Mouse (Mus musculus): ENCODE data around the gene Dip2a.

Dip2a gene

DNA sequence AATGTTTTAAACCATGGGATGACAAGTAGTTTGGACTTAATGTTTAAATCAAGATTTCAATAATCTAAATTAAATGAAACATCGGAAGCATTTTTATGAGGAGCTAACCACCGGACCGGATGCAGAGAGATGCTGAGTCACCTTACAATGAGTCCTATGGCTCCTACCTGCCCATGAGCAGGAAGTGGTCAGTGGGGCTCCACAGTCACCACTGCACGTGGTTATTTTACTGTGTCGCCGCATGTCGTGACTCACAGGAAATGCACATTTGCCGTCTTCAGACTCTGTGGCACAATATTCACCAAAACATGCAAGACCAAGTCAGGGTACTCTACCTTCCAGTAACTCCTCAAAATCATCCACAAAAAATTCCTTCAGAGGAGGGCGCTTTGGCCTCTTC is 38.4 kb downstream of the Dip2a start:
- DNase-seq (ENCODE audit: low read depth, low spot score): no peak

DNA sequence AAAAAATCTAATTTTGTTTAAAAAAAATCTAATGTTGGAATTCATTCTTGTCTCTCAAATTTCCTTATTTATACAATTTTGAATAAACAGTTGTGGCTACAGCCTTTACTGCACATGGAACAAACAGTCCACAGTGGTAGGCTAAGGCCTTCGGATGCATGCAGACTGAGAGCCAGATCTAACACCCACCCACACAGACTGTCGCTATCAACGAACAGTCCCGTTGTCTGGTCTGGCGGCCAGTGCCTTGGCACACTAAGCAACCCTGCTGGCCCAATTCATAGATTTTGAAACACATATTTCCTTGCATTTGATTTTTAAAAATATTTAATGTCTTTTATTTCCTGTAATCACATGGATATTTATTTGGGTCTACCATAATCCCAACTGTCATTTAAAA is 45.0 kb downstream of the Dip2a start:
- no peak for DNase-seq (ENCODE audit: low read depth, low spot score)

DNA sequence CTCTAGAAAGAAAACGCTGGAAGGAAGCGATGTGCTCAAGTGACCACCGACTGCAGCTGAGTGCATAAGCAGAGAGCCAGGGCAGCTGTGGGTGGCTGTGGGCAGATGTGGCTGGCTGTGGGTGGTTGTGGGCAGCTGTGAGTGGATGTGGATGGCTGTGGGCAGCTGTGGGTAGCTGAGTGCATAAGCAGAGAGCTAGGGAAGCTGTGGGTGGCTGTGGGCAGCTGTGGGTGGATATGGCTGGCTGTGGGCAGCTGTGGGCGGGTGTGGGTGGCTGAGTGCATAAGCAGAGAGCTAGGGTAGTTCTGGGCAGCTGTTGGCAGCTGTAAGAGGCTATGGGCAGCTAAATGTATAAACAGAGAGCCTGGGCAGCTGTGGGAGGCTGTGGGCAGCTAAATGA is 51.9 kb downstream of the Dip2a start:
- DNase-seq (ENCODE audit: low read depth, low spot score): no peak

DNA sequence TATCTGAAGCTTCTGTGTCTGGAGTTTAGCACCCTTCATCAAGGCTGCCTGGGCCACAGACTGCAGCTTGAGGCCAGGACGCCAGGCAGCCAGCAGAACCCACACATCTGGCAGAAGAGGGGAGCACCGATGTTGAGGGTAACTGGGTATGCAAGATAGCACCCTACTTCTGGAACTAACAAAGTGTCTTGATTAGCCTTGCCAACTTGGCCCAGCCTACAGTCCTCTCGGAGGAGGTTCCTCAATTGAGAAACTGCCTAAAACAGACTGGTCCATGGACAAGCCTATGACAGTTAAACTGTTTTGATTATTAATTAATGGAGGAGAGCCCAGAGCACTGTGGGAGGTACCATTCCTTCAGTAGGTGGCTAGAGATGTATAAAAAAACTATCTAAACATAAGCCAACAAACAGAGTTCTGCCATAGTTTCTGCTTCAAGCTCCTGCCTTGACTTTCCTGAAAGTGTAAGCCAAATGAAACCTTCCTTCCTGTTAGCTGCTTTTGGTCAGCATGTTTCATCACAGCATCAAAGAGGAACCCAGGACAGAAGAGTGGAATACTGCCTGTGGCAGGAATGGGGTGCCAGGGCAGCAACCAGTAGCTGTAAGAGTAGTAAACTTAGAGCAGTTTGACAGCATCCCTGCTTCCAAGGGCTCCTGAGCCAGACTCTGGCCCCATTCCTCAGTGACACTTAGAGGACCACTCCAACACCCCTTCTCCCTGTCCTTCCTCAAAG is 55.0 kb downstream of the Dip2a start:
- DNase-seq (ENCODE audit: low read depth, low spot score): no peak

DNA sequence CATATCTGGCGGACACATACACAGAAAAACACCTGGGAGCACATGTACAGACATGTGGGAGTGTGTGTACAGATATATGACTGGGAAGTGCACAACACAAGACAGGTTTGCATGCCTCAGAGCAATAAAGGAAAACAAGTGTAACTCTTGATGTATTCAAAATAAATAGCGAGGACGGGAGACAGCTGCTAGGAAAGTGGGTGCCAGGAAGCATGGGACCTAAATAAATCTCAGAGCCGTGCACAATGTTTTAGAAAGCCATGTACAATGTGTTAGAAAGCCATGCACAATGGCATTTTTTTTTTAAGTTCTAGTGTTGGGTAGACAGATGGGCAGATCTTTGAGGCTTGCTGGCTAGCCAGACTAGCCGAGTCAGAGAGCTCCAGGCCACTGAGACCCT is 56.0 kb downstream of the Dip2a start:
- DNase-seq (ENCODE audit: low read depth, low spot score): no peak

DNA sequence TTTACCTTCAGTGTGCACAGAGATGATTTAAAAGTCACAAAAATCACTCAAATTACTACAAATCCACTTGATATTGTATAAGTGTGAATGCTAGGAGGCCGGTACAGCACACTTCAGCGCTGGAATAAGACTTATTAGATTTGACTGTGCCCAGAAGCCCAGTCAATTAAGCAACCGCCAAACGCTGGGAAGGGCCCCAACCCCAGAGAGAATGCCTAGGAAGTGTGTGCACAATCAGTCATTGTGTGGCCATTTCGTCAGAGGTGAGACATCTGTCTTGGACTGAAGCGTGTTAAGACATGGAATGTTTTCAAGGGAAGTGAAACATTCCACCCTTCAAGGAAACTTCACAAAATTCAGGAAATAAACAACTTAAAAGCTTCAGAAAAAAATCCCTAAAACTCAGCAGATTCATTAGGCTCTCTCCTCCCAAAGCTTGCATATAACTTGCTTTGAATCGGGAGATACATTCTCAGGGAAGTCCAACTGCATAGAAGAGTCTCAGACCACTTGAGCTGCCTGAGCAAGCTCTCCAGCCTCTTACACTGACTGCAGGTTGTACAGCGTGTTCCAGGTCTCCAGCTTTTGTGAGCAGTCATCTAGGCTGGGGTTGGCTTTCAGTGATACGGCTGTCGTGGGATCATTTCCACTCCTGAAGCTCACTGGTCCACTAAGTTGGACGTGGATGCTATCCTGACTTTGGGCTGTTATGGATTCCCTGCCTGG is 56.7 kb downstream of the Dip2a start:
- DNase-seq (ENCODE audit: low read depth, low spot score): no peak

DNA sequence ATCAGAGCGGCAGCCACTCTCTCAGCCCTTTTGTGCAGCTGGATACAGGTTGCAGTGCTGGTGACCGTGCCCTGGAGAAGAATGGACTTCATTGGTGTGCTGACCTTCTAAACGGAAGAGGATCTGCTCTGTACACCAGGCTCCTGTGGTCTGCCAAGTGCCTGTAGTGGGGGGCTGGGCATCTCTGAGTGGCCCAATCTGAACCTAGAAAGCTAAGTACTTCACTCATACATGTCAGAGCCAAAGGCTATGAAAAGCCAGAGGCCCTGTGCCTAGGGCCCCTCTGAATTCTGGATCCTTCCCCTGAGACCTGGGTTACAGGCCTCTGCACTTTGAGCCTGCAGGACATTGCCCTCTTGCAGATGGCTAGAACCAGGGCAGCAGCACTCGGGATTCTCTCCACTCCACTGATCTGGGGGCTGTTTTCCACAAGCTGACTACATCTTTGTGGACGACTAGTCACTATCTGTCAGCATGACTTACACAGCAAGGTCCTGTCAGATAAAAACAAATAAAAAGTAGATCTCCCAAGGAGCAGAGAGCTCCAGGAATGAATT is 66.5 kb downstream of the Dip2a start:
- no peak for DNase-seq (ENCODE audit: low read depth, low spot score)

DNA sequence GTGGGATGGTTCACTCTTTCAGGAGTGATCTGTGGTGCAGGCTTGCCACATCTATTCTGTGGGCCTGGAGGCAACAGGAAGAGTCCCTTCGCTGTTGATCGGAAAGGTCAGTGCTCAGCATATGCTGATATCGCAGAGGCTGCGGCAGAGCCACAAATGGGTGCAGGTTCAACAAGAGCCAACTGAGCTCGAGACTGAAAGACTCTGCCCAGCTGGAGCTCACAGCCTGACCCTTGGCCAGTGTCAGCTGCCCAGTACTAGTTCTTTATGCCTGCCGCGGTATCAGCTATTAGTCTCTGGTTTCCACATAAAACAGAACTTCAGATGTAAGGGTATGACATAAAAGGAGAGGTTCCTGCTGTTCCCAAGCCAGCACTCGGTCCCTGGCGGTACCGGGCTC is 69.8 kb downstream of the Dip2a start:
- DNase-seq (ENCODE audit: low read depth, low spot score): no peak

DNA sequence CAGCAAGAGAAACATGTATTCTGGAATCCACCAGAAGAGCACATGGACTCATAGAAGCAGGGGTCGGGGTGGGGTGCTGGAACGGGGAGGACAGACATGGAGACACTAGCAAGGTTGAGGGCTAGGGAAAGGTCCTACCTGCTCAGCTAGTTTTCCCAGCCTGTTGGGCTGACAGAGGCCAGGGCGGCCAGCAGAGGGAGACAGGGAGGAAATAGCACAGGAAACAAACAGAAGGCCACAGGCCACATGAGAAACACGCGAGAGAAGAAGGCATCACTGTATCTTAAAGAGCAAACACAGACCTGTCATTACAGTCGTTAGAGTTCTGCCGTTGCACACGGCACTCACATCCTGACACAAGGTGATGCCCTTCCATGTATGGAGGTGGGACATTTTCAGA is 73.9 kb downstream of the Dip2a start:
- DNase-seq (ENCODE audit: low read depth, low spot score): no peak

DNA sequence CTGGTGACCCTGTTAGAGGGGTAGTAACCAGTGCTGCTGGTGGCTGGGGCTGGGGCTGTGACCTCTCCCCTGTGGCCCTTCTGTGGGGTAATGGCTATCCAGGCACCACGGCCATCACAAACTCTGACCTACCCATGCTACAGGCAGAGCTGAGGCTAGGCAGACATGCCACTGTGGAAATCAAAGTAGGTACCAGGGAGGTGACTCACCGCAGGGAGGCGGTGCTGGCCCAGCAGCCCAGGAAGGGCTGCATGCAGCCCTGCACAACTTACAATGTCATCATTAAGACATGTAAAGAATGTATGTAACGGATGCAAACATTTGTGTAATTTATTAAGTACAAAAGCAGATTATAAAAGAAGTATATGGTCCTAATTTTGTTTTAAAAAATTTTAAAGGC is 82.7 kb downstream of the Dip2a start:
- no peak for DNase-seq (ENCODE audit: low read depth, low spot score)

DNA sequence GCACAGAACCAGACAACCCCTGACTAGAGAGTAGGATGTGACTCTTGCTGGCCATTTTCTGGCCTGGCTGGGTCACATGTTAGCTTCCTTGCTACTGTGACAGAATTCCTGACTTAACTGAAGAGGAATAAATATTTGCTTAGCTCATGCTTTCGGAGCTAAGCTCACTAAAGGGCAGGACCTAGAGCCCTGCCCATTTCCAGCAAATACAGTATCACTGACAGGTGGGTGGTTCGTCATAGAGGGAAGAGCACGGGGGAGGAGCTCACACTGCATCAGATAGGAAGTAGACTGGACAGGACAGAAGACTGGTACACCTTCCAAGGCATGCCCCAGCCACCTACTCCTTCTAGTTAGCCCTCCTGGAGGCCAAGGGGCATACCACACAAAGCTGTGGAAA is 83.6 kb downstream of the Dip2a start:
- no peak for DNase-seq (ENCODE audit: low read depth, low spot score)

DNA sequence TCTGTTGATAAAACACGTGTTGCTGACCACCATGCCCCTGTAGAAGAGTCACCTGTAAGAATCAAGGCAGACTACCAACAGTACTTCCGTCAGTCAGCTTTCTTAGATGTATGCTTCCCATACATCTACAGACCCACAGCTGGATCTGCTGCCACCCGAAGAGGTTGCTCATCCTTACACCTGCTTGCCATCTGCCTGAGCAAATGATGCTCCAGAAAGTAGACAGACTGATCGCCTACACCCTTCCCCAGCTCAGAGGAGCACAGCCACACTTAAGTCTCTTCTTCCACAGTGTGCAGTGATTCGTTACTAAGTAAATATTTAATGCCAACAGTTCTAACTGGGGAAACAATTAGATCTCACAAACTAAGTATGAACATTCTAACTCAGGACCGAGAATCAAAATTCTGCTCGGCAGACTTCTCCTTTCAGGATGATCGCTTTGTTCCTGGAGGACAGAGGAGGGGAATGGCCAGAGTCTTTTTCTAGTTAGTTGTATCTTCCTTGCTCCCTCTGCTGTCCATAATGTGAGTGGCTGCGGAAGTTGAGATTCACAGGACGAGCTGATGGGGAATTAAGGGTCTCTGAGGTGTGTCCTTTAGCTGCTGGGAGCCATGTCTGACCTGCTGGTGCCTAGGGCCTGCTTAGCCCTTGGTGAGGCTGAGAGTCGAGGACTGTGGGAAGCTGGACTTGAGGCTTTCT is 84.6 kb downstream of the Dip2a start:
- no peak for DNase-seq (ENCODE audit: low read depth, low spot score)

DNA sequence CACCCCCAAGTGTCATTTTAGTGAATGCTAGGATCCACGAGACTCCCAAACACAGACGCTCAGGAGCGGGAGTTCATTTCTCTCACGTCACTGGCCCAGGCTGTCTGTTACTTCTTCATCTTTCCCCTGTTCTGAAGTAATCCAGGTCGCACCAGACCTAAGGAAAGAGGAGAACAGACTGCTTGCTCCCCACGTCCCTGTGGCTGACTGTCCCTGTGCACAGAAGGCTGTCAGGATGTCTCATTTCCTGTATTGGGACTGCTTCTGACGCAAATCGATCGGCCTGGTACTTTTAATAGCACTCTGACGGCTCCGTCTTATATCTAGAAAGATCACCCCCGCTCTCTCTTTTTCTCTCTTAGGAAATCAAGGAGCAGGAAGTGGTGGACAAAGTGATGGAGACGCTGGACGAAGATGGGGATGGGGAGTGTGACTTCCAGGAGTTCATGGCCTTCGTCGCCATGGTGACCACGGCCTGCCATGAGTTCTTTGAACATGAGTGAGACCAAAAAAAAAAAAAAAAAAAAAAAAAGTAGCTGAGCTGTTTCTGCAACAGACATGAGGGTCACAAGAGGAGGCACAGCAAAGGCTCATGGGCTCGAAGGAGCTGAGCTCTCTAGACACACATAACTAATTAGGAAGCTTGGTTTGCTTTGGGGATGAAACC is 85.4 kb downstream of the Dip2a start:
- DNase-seq (ENCODE audit: low read depth, low spot score): no peak

DNA sequence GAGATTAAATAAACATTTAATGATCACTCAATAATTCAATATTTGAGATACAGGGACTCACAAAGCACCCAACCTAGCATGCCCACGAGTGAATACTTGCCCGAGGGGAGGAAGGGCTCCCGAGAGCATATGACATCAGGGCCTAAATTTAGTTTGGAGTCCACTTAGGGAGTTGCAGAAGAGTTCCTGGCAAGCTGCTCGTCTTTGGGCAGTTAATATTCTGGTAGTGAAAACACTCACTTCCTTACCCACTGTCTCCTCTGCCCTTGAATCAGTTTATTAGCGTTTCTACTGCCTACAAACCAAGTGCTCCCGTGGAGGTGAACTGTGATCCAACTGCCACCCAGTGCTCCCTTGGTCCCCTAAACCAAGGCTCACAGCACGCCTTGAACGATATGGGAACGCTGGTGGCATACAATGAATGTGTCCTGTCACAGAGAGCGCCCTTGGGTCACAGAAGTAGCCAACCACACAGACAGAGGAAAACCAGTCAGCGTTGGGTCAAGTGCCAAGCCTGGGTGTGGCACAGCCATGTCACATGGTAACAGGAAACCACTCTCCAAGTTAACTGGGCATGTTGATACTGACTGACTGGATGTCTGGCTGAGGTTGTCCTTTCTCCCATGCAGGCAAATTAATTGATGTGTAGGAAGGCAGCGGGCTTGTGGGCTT is 87.2 kb downstream of the Dip2a start:
- no peak for DNase-seq (ENCODE audit: low read depth, low spot score)

DNA sequence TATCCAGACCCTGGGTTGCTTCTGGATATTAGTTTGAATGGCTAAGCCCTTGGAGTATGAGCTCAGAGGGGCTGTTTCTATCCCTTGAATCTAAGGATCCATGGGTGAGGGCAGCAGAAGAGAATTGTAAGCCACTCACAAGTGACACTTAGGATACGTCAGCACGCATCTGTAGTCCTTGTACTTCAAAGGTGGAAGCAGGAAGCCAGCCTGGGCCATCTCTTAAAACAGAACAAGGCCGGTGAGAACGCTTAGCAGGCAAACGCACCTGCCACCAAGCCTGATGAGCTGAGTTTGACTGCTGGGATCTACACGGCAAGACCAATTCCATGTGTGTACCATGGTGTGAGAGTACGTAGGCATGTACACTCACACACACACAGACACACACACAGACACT is 87.9 kb downstream of the Dip2a start:
- no peak for DNase-seq (ENCODE audit: low read depth, low spot score)

DNA sequence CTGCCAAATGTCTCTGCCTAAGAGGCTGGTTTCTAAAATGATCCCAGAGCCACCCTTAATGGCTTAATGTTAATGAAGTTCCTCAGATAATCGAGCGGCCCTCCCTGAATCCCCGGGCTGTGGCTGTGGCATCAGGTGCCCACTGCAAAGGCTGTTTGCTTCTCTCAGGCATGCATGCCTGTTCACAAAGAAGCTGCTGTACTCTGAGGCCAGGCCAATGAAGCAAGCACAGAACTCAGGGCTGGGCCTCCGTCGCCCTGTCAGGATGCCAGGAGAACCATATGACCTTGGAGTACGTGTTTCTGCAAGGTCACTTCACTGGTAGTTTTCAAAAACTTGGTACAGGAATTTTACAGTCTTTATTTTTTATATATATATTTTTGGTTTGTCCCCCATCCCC is 89.5 kb downstream of the Dip2a start:
- DNase-seq (ENCODE audit: low read depth, low spot score): no peak

DNA sequence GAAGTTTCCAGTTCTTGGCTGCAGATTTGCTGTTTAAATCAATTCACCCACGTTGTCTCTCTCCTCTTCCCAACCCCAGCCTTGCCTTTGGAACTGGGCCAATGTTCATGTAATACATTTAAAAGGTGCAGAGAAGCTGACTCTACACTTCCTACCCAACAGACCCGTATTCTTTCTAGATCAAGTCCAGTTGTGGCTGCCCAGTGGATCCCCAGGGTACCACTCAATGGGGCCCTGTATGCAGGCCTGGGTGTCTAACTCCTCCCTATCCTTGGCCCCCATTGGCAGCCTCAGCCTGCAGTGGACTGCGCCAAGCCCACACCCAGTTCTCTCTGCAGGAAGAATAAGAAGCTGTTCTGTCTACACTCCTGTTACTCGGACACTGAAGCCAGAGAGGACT is 91.6 kb downstream of the Dip2a start, which contains the start of gene S100b:
S100b (plus strand) TSS at position 318 of the 400 bp plus-strand sequence.
- no peak for DNase-seq (ENCODE audit: low read depth, low spot score)

DNA sequence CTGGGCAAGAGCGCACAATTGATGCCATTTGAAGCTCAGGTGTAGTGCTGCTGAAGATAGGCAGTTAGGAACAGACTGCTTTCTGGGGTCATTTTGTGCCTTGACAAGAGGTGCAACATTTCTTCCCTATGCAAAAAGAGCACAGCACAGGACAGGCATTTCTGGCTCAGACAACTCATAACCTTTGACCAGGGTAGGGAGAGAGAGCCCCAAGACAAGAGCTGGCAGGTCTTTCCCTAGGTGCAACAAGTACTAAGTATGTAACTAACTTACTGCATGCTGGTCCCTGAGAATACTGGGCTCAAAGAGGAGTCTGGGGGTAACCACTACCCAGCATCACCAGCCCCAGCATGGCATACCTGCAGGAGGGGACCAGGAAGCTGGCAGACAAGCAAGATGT is 92.0 kb downstream of the Dip2a start:
- no peak for DNase-seq (ENCODE audit: low read depth, low spot score)

DNA sequence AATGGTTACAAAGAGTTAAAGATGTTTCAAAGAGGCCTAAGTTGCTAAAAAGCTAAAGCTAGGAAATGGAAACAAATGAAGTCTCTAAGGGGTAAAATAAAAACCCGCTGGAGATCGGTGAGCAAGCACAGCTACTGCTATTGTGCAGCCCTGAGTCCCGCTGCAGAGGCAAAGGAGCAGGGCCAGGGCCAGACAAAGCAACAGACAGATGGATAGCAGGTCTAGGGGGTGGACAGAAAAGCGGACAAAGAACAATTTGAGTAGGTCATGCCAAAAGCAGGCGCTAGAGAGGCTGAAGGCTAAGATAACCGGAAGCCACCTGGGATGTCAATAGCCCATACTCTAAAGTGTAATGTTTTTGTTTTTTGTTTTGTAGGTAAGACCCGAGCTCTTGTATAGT is 94.2 kb downstream of the Dip2a start:
- no peak for DNase-seq (ENCODE audit: low read depth, low spot score)

DNA sequence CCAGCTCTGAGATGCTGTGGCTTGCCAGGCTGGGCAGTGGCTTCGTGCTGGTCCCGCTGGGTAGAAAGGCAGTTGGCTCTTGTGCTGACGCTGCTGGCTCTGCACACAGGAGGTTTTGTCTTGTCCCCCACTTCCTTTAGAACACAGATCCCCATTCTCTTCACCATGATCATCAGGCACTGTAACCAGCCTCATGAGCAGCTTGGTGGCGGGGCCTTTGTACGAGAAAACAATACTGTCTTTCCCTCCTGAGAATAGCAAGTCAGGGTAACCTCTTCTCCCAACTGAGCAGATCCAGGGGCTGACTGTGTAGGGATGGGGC is 96.5 kb downstream of the Dip2a start:
- DNase-seq (ENCODE audit: low read depth, low spot score): no peak

DNA sequence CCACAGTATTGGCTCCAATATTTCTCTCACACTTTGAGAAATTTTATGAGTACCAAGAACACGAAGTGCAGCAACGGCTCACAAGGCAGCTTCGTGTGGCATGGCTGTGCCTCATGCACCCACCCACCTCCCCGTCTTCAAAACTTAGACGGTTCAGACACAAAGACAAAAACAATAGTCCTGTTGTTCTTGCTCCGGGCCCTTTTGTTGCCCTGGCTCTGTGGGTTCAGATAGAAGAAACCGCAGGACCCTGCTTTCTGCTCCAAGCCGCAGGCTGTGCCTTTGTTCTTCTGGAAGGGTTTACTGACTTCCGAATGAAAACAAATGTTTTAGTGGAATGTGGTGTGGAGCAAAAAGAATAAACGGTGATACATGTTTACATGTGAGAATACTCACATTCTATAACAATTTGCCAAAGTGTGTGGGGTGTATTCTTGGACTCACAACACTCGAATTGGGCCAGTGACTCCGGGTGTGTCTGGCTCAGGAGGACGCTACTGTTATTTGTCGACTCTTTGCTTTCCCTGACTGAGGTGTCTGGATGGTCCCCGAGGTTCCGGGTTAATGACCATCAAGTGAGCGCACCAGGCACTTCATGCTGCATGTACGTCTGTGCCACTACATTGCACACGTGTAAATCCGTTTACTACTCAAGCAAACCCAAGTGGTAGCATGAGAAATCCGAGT is 97.0 kb downstream of the Dip2a start:
- no peak for DNase-seq (ENCODE audit: low read depth, low spot score)
